Mouse (Mus musculus) liver, postnatal 0 days (tissue): ENCODE measurements at regions not wholly inside any gene's neighbourhood (a gene's known extent, or its start where the extent isn't known, plus 50 kb on each side); places are given as distances from the start of the nearest gene placed in this dataset.

ENCODE experiments used
- CTCF ChIP-seq: sonication (generic); IDR thresholded peaks from 2 replicates; pipeline ENCODE4 v1.5.1; 2016; ENCODE audit warnings: antibody characterized with exemption, low read depth
- EP300 ChIP-seq: IDR thresholded peaks from 2 replicates; pipeline ENCODE4 v1.6.1; 2016; ENCODE audit warnings: antibody characterized with exemption, low read depth, mild to moderate bottlenecking

DNA sequence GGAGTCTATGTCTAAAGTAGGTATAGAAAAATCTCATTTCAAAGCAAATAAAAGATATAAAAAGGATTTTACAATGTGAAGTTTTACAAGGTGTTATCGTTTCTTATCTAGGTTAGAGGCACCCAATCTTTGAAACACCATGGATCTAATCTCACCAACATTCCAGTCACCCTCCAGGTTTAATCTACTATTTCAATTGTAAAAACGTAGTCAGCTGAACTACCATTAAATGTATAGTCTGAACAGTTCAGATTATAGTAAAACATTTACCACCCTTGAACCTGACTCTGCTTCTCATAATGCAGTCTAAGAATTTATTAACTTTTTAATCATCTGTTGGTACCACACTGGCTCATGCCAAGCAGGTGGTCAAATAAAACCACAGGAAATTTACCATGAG, 259.5 kb upstream of the Defb41 start:
- no peak for TF ChIP-seq CTCF
- TF ChIP-seq EP300: no peak
